Mouse (Mus musculus) v-Abl transformed pro-B cells (cell line): ENCODE results near the gene Zfp950.

Experiments used
- in situ Hi-C, 2 experiments: fragments of 400-800 bp; cut with MboI; formaldehyde crosslinking; loops; one replicate each; pipeline ENCODE4 v1.15.1; 2025; ENCODE audit not compliant: unreplicated experiment in 2 of 2

The Zfp950 gene

GRCm38 (mm10) chr19:61064386-61064785 is 76.3 kb downstream of the Zfp950 start:
- in situ Hi-C loops, result no loop called here

GRCm38 (mm10) chr19:61057581-61057980 is 83.1 kb downstream of the Zfp950 start:
- in situ Hi-C loops, result no loop called here

- in situ Hi-C loops, result no loop called here
Observed at GRCm38 (mm10) chr19:61056783-61057410, 83.7 kb downstream of the Zfp950 start.

- in situ Hi-C loops, result no loop called here
Observed at GRCm38 (mm10) chr19:61052786-61053185, 87.9 kb downstream of the Zfp950 start.

GRCm38 (mm10) chr19:61052008-61052407 is 88.6 kb downstream of the Zfp950 start:
- in situ Hi-C loops, result no loop called here

- in situ Hi-C loops, result no loop called here
Observed at GRCm38 (mm10) chr19:61051151-61051550, 89.5 kb downstream of the Zfp950 start.

GRCm38 (mm10) chr19:61049413-61049812 is 91.2 kb downstream of the Zfp950 start:
- in situ Hi-C loops, result no loop called here

- in situ Hi-C loops, result no loop called here
Observed at GRCm38 (mm10) chr19:61048646-61049045, 92.0 kb downstream of the Zfp950 start.

- in situ Hi-C loops, result no loop called here
Observed at GRCm38 (mm10) chr19:61039151-61039550, 101.5 kb downstream of the Zfp950 start.

GRCm38 (mm10) chr19:61031570-61031969 is 109.1 kb downstream of the Zfp950 start:
- in situ Hi-C loops, result no loop called here

GRCm38 (mm10) chr19:61021939-61022566 is 118.6 kb downstream of the Zfp950 start:
- in situ Hi-C loops, result no loop called here

GRCm38 (mm10) chr19:61021502-61021901 is 119.1 kb downstream of the Zfp950 start:
- in situ Hi-C loops, result no loop called here

- in situ Hi-C loops, result no loop called here
Observed at GRCm38 (mm10) chr19:61017477-61018266, 123.0 kb downstream of the Zfp950 start.

- in situ Hi-C loops, result no loop called here
Observed at GRCm38 (mm10) chr19:61009266-61009665, 131.4 kb downstream of the Zfp950 start.
